Mouse (Mus musculus) B cell, adult 2 months (primary cell): ENCODE measurements around the gene Hoxd13.

ENCODE experiments used
- DNase-seq, 2 experiments: peaks; one replicate each; pipeline ENCODE4 v3.0.0; 2022

The Hoxd13 gene

GRCm38 (mm10) chr2:74663291-74663925 is 4.7 kb upstream of the Hoxd13 start:
- peak in 1 of 2 experiments; percentile 30 for DNase-seq

GRCm38 (mm10) chr2:74666411-74666810 is 1.7 kb upstream of the Hoxd13 start:
- DNase-seq: no peak

GRCm38 (mm10) chr2:74667191-74667841 is 794 bp upstream of the Hoxd13 start:
- DNase-seq: peak in 1 of 2 experiments; percentile 14

DNA sequence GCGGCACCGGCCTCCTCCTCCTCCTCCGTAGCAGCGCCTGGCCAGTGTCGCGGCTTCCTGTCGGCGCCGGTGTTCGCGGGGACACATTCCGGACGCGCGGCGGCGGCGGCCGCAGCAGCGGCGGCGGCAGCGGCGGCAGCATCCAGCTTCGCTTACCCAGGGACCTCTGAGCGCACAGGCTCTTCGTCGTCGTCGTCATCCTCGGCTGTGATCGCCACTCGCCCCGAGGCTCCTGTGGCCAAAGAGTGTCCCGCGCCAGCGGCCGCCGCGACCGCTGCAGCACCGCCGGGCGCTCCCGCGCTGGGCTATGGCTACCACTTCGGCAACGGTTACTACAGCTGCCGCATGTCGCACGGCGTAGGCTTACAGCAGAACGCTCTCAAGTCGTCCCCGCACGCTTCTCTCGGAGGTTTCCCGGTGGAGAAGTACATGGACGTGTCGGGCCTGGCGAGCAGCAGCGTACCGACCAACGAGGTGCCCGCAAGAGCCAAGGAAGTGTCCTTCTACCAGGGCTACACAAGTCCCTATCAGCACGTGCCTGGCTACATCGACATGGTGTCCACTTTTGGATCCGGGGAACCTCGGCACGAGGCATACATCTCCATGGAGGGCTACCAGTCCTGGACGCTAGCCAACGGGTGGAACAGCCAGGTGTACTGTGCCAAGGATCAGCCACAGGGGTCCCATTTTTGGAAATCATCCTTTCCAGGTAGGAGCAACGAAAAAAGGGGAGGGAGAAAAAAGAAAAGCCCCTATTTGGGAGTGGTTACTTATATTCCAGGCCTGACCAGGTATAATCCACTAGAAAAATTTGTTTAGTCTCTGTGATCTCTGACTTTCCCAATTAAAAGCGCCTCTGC is 490 bp downstream of the Hoxd13 start:
- peak; percentile 23 to 36 for DNase-seq

DNA sequence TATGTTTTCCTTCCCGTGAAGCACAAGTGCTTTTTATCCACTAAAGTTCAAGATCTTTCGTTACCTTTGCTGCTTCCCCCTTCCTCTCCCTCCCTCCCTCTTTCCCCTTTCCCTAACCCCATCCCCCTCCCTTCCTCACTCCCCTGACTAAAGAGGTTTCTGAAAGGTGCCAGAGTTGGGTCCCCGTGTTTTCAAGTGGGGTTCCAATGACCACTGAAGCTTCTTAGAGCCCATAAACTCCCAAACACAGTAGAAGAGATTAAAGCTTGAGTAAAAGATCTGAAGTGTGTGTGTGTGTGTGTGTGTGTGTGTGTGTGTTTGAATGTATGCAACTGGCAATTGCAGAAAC is 1.1 kb downstream of the Hoxd13 start:
- DNase-seq: no peak

- DNase-seq: peak in 1 of 2 experiments; percentile 7
These were observed 1.6 kb downstream of the Hoxd13 start for GRCm38 (mm10) chr2:74669650-74670235.

DNA sequence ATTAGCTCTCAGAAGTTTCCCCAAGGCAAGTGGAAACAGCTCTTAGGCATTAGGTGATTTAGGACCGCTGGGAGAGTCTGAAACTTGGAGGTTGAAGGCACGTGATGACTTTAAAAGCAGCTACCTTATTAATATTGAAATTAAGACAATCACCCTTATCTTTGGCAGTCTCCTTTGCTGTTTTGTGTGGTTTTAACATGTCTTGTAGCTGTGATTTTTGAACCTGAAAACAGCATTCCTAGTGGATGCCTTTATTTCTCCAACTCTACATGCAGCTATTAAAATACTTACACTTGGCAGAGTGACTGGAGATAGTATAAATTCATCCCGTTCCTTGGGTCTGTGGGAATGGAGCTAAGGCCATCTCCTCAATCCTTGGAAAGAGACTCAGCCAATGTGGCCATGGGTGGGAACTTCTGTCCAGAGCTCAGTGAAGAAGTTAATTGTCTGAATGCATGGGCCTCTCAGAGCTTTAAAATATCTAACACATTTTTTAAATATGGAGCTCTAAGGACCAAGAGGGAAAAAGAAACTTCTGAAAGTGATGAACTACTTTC is 2.6 kb downstream of the Hoxd13 start:
- DNase-seq: no peak

- DNase-seq: no peak
These were observed 3.7 kb downstream of the Hoxd13 start for GRCm38 (mm10) chr2:74671847-74672246.

GRCm38 (mm10) chr2:74672481-74673362 is 4.6 kb downstream of the Hoxd13 start:
- peak; percentile 63 to 70 for DNase-seq

DNA sequence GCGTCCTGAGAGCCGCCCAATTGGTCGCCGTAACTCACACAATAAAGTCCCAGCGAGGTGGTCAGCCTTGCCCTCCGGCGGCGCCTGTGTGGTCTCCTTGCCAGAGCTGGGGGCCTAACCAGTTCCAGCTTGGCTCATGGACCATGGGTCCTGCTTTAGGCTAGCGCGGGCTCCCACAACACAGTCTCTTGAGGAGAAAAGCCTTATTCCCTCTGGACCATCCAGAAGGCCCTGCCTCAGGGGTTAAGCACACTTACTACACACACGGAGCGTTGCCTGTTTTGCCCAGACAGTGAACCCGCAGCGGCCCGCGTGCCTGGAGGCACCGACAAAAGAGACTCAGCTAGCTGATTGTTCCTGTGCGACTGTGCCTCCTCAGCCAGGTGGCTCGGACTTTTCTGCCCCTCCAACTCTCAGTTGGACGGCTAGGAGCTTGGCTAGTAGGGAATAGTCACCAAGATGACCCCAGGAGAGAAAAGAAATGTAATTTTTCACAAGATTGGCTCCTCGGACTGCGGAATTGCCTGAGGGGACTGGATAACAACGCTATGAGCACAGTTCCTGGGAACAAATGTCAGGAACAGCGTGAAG is 5.8 kb downstream of the Hoxd13 start:
- DNase-seq: no peak

DNA sequence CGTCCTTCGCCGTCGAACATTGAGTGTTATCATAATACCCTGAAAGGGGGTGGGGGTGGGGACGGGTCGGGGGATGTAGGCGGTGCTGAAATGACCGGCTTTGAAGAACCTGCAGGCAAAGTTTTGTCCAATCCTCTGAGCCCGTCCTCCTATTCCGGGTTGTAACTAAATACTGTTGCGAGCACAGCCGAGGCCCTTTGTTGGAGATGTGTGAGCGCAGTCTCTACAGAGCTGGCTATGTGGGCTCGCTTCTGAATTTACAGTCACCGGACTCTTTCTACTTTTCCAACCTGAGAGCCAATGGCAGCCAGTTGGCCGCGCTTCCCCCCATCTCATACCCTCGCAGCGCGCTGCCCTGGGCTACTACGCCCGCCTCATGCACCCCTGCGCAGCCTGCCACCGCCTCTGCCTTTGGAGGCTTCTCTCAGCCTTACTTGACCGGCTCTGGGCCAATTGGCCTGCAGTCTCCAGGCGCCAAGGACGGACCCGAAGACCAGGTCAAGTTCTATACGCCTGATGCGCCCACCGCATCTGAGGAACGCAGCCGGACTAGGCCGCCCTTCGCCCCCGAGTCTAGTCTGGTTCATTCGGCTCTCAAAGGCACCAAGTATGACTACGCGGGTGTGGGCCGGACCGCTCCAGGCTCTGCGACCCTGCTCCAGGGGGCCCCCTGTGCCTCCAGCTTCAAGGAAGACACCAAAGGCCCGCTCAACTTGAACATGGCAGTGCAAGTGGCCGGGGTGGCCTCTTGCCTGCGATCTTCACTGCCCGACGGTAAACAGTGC is 7.0 kb downstream of the Hoxd13 start, which contains the start of gene Hoxd12:
Gene Hoxd12 (plus strand): TSS at position 133 of the 785 bp plus-strand sequence.
- no peak for DNase-seq

GRCm38 (mm10) chr2:74675666-74676282 is 7.7 kb downstream of the Hoxd13 start:
- no peak for DNase-seq

DNA sequence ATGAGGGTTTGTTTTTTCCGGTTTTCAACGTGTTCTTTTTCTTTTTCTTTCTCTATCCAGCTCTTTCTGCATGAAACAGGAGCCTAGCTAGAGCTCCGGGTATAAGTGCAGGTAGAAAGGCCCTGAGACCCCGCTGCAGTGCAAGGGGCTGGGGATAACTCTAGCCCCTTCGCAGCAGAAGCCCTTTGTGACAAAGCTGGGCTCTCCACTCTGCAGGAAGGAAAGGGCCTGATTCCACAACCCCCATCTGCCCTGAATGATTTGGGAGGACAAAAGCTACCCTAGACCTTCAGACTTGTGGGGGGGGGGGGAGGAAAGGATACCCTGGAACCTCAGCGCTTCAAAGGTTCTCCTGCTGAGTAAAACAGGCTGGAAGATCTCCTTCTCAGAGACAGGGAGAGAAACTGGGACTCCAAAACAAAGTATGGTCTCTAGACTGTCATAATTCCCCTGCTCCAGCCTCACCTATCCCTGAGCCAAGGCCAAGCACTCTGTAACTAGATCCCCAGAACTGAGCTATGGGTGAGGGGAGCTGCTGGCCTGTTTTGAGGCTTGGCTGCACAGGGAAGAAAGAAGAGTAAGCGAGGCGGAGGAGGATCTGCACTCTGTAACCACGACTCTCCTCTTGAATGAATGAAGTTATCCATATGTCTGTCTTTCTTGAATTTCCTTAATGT is 8.4 kb downstream of the Hoxd13 start:
- DNase-seq: no peak

GRCm38 (mm10) chr2:74677106-74677505 is 9.0 kb downstream of the Hoxd13 start:
- no peak for DNase-seq

DNA sequence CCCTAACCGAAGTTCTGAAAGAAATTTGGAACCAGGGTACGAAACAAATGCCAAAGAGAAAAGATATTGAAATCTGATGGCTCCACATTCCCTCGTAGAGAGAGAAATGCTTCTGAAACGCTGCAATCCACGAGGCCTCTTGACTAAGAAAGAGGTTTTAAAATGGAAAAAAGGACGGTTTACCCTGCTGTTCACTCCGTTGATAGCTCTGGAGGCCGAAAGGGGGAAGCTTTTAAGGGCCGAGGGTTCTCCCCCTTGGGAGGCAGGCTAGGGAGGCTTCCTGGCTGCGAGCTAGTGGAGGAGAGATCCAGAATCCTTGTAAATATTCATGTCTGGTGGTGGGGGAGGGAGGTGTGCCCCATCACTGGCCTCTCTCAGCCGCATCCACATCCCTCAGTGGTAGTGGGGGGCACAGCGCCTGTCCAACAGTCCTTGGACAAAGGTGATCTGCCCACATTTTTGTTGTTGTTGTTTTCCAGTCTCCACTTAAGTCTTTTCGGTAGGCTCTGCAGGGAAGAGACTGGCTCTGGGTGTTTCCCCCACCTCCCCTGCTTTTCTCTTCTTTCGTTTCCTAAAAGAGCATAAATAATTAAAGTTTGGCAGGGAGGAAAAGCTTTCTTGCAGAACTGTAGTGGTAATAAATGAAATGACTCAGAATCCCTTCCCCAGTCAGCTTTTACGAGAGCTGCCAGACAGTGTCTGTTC is 10.9 kb downstream of the Hoxd13 start, which contains the start of gene Hoxd11:
Gene Hoxd11 (plus strand): TSS at position 667 of the 705 bp plus-strand sequence.
- no peak for DNase-seq

DNA sequence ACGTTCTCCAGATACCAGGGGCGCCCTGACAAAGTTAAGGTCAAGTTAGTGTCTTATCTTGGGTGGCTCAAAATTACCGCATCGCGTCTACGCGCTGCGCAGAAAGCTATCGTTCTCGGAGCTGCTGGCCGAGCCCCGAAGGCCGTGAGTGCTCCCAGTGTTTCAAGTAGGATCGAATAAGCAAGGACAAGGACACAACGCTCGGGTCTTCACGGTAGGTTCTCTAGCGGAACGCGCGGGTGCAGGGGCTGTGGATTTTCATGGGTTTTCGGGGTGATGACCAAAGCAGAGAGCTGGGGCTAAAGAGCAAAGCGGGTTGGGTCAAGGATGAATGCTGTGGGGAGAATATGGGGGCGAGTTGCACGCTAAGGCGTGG is 11.5 kb downstream of the Hoxd13 start:
- DNase-seq: no peak

- DNase-seq: no peak
These were observed 11.9 kb downstream of the Hoxd13 start for GRCm38 (mm10) chr2:74679980-74680379.

DNA sequence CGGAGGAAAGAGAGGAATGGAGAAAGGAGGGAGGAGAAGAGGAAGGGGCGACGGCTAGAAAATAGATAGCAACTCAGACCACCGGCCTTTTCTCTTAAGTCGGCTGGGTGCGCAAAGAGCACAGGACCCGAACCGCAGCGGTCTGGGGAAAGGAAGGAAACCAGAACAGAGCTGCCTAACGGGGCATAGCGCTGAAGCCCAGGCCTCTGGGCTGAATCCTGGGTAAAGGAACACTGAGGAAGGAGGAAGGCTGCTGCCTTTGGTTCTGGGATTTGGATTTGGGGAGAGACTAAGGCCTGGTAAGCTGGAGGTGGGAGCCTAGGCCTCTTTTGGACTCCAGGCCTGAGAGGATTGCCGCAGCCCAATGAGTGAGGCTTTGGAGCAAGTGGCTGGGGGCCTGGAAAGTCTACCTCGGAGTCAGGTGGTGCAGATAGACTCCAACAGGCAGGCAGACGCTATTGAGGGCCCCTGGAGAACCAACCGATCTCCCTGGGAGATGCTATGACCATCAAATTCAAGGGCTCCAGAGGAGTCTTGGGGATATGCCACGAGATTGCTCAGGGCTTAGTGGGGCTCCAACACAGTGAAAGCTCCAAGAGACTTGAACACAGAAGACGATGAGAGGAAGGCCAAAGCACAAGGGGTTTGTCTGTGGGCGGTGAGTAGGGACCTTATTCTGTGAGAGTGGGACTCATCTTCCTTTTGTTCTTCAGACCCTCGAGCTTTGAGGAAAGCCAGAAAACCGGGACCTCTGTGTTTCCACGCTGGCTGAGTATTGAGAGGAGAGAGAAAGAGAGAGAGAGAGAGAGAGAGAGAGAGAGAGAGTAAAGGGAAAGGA is 12.7 kb downstream of the Hoxd13 start:
- DNase-seq: no peak
